Mouse (Mus musculus) E14TG2a.4 (cell line): ENCODE measurements around the gene Rimbp2.

Source experiments
- H3K27me3 ChIP-seq: 2 replicates; pipeline ENCODE4 v1.6.1; 2014; ENCODE audit warnings: low read length, control low read depth; ENCODE audit not compliant: insufficient read depth
- H3K36me3 ChIP-seq: 2 replicates; pipeline ENCODE4 v1.6.1; 2014; ENCODE audit warnings: low read length, control low read depth; ENCODE audit not compliant: insufficient read depth
- H3K4me1 ChIP-seq: replicated peaks from 2 replicates; pipeline ENCODE4 v1.6.1; 2014; ENCODE audit warnings: low read depth, low read length, control low read depth
- H3K4me3 ChIP-seq: replicated peaks from 2 replicates; pipeline ENCODE4 v1.5.1; 2014; ENCODE audit warnings: mild to moderate bottlenecking, low read length
- H3K9me3 ChIP-seq: 2 replicates; pipeline ENCODE4 v1.6.1; 2014; ENCODE audit warnings: low read length, control low read depth
- CTCF ChIP-seq: conservative IDR thresholded peaks from 2 replicates; pipeline ENCODE4 v1.5.1; 2014; ENCODE audit warnings: low read length
- NANOG ChIP-seq: IDR thresholded peaks from 2 replicates; pipeline ENCODE4 v1.6.1; 2014; ENCODE audit warnings: borderline replicate concordance, low read length, mixed read lengths
- POU5F1 ChIP-seq: IDR thresholded peaks from 2 replicates; pipeline ENCODE4 v1.6.1; 2014; ENCODE audit warnings: low read length, borderline replicate concordance

Rimbp2 gene

DNA sequence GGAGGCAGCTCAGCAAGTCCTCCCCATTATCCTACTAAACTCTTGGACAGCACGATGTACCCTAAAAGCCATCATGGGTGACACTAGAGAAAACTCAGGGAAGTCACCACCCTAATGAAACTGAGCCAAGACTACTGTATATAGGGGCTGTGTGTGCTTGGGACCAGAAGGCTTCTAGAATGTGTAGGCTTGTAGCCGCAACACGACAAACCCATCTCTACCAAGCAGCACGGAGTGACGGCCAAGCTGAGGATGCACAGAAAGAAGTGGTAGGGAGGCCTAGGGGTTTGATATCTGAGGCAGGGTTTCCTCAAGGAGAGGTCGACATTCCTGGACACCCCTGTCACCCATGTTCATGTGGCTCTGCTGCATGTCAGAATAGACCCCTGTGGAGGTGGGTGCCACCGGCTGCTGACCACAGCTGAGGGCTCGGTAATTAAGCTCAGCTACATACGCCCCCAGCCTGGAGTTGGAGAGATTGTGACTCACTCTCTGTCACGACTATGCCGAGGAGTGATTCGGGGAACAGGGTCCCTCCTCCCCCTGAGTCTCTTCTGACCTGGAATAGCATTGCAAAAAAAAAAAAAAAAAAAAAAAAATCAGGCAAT lies 106.7 kb downstream of the Rimbp2 start:
- Histone ChIP-seq H3K9me3 (0 out of 2 replicates have a peak, but pooled peaks cover 5% of the 10 kb centered on the region), H3K27me3 (no peaks in the 10 kb centered on the region)
- TF ChIP-seq NANOG (no peak), POU5F1 (no peak), CTCF (no peak)

DNA sequence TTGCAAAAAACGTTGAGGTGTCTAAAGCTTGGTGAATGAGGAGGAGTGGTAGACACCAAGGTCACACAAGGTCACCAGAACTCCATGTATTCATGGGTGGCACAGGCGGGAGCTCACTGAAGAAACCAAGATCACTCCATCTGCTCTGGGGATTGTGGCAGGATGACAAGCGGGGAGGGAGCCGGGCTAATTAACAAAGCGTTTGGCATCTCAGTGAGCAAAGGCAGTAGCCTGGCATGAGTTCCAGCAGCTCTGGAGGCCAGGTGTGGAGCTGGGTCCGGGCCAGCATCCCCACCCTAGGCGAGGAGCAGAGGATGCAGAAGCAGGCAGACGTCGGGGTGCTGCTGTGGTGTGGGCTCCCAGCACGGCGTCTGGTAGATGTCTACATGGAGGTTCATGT lies 108.3 kb downstream of the Rimbp2 start:
- no peaks in the 10 kb centered on the region for H3K27me3 ChIP-seq
- no peak overlapping the region for H3K4me3 ChIP-seq
- TF ChIP-seq POU5F1 = no peak
- no peak for TF ChIP-seq NANOG
- TF ChIP-seq CTCF = no peak
- no peaks in the 10 kb centered on the region for H3K36me3 ChIP-seq
- H3K4me1 ChIP-seq = peaks cover 6% of the 10 kb centered on the region; the same call in 1 of the 2 replicates
- 0 out of 2 replicates have a peak, but pooled peaks cover 5% of the 10 kb centered on the region for H3K9me3 ChIP-seq

More for the DNA sequence above, 106.7 kb downstream of the Rimbp2 start:
- Histone ChIP-seq H3K4me3 (no peak overlapping the region), H3K4me1 (peaks cover 6% of the 10 kb centered on the region; the same call in 1 of the 2 replicates), H3K36me3 (no peaks in the 10 kb centered on the region)

DNA sequence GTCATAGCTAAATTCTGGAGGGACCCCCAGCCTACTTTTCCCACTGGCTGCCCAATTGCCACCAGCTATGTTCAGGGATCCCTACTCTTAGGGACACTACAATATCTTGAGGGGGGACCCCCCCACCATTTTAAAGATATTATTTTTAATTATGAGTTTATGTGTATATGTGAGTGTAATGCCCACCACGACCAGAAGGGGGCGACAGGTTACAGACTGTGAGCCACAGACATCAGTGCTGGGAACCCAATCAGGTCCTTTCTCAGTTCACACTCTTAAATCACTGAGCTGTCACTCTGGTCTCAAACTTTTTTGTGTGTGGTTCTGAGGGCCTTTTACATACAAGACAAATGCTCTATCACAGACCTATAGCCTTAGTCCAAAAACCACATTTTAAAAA lies 109.3 kb downstream of the Rimbp2 start:
- Histone ChIP-seq H3K9me3 (0 out of 2 replicates have a peak, but pooled peaks cover 5% of the 10 kb centered on the region), H3K4me3 (no peak overlapping the region), H3K27me3 (no peaks in the 10 kb centered on the region), H3K36me3 (no peaks in the 10 kb centered on the region), H3K4me1 (peaks cover 6% of the 10 kb centered on the region; the same call in 1 of the 2 replicates)
- TF ChIP-seq NANOG = no peak
- no peak for TF ChIP-seq POU5F1
- TF ChIP-seq CTCF = peak; percentile 76

DNA sequence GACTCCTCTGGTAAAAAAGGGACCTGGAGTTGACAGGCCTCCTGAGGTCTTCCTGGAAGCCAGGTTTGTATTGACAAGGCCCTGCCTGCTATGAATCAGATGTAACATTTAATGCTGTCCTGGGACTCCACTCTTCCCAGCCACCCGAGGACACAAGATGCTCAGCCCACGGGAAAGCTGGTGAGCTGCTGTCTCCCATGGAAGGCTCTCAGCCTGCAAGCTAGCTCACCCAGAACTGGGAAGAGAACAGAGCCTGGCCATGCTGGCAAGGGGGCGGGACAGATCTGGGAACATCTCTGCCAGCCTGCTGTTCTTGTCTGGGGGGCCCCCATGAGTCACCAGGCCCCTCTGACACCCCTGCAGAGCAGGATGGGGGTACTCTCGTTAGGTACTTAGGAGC lies 111.7 kb downstream of the Rimbp2 start:
- no peaks in the 10 kb centered on the region for H3K27me3 ChIP-seq
- H3K9me3 ChIP-seq = 0 out of 2 replicates have a peak, but pooled peaks cover 5% of the 10 kb centered on the region
- H3K4me3 ChIP-seq = no peak overlapping the region
- peaks cover 6% of the 10 kb centered on the region; the same call in 1 of the 2 replicates for H3K4me1 ChIP-seq
- TF ChIP-seq CTCF = no peak
- TF ChIP-seq POU5F1 = no peak
- no peak for TF ChIP-seq NANOG
- H3K36me3 ChIP-seq = no peaks in the 10 kb centered on the region

DNA sequence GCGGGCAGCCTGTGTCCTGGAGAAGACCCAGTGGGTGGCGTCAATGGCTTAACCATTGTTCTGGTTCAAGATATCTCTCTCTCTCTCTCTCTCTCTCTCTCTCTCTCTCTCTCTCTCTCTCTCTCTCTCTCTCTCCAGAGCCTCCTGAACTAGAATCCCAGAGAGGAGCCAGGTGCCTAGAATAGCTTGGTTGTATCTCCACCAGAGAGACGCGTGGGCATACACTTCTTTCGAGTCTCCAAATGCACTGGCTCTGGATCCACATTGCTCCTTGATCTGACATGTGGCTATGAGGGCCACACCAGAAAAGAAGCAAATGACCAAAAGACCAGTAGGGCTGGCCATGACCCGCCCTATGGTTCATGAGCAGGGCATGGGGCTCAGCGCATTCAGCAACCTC lies 116.2 kb downstream of the Rimbp2 start:
- H3K36me3 ChIP-seq = no peaks in the 10 kb centered on the region
- no peaks in the 10 kb centered on the region for H3K9me3 ChIP-seq
- H3K27me3 ChIP-seq = no peaks in the 10 kb centered on the region
- TF ChIP-seq CTCF (no peak), POU5F1 (no peak), NANOG (no peak)
- no peaks in the 10 kb centered on the region for H3K4me1 ChIP-seq
- H3K4me3 ChIP-seq = no peak overlapping the region

DNA sequence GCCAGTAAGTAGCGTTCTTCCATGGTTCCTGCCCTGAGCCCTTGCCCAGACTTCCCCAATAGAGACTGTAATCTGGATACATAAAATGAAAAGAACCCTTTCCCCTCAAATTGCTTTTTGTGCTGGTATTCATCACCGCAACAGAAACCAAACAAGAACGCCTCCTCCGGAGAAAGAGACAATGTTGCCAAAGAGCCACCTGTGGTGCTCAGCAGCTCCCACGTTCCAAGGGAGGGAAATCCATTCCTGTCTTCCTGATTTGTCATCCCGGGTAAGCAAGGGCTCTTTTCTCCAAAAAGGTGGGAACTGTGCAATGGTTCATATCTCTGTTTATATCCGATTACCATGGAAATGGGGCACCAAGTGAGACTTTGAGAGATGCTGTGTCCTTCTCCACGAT lies 119.2 kb downstream of the Rimbp2 start:
- no peak overlapping the region for H3K4me3 ChIP-seq
- H3K9me3 ChIP-seq = no peaks in the 10 kb centered on the region
- H3K4me1 ChIP-seq = no peaks in the 10 kb centered on the region
- no peak for TF ChIP-seq POU5F1
- TF ChIP-seq NANOG = no peak
- no peak for TF ChIP-seq CTCF
- H3K27me3 ChIP-seq = no peaks in the 10 kb centered on the region
- H3K36me3 ChIP-seq = no peaks in the 10 kb centered on the region

DNA sequence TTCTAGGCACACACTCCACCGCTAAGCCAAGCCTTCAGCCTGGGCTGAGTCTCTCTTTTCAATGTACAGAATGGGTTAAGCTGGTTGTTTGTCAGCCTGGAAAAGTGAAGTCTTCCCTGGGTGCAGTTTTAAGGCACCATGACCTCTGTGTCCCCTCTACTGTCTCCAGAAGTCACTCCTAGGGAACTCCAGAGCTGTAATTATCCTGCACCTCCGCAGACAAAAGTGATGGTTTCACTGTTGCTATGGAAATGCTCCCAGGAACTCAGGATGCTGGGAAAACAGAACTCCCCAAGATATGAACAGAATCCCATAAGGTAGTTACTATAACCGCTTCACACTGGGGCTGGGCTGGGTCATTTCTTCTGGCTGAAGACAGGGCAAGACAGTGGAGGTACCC lies 130.4 kb downstream of the Rimbp2 start:
- Histone ChIP-seq H3K9me3 (peaks cover 9% of the 10 kb centered on the region; the same call in 1 of the 2 replicates), H3K36me3 (no peaks in the 10 kb centered on the region), H3K4me3 (no peak overlapping the region), H3K27me3 (0 out of 2 replicates have a peak, but pooled peaks cover 5% of the 10 kb centered on the region), H3K4me1 (peaks cover 12% of the 10 kb centered on the region; the same call in 1 of the 2 replicates)
- TF ChIP-seq CTCF (no peak), POU5F1 (no peak), NANOG (no peak)

DNA sequence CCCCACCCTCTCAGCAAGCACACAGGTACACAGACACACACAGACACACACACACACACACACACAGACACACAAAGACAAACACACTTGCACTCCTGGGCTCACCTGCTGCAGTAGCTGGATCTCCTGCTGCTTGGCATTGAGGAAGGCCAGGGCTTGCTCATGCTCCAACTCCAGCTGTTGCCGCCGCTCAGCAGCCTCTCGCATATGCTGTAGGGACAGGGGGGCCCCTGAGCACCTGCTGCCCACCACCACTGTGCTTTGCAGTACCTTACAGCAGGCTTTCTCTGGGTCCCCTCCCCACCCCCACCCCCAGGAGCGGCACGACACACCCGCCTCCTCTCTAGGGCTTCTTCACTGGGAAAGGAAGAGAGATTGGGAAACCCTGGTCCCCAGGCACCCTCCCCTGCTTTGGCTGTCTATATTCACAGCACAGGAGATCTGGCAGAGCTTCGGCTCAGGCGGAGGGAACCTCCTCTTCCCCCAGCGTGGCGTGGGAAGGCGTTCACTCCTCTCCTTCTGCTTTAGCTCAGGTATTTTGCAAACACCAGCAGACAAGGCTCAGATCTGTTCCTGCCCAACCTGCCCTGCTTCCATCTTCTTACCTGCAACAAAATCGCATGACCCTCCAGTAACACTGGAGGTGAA lies 133.5 kb downstream of the Rimbp2 start:
- no peak for TF ChIP-seq CTCF
- TF ChIP-seq NANOG = no peak
- TF ChIP-seq POU5F1 = no peak
- H3K9me3 ChIP-seq = peaks cover 9% of the 10 kb centered on the region; the same call in 1 of the 2 replicates
- H3K4me3 ChIP-seq = no peak overlapping the region
- H3K36me3 ChIP-seq = no peaks in the 10 kb centered on the region
- peaks cover 12% of the 10 kb centered on the region; the same call in 1 of the 2 replicates for H3K4me1 ChIP-seq
- H3K27me3 ChIP-seq = 0 out of 2 replicates have a peak, but pooled peaks cover 5% of the 10 kb centered on the region

DNA sequence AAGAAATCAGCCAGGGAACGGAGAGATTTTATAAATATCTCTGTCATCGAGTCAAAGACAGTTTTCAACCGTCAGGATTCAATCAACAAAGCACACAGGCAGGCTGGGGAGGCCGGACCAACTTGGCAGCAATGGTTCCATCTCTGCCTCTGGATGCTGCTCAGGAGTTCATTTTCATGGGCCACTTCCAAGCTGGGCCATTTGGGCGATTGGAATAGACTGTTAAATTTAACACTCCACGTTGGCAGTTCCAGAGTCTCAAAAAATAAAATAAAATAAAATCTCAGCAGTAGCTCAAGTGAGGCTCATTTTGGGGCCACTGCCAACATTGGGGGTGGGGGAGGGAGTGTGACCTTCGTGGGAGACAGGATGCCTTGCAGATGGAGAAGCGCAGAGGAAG lies 137.7 kb downstream of the Rimbp2 start:
- TF ChIP-seq POU5F1 = no peak
- no peak for TF ChIP-seq CTCF
- TF ChIP-seq NANOG = no peak
- Histone ChIP-seq H3K36me3 (no peaks in the 10 kb centered on the region), H3K9me3 (no peaks in the 10 kb centered on the region), H3K4me3 (no peak overlapping the region), H3K4me1 (peaks cover 17% of the 10 kb centered on the region), H3K27me3 (peaks cover 34% of the 10 kb centered on the region)
